In genomic region chr4:88275571-88276041, GRCm38 (mm10) we compare ENCODE assay signal across 9 mouse cellular contexts.
DNase-seq lines count a peak whose midpoint lies in the region; ATAC-seq and TF ChIP-seq lines count a peak whose summit lies in the region.
"Had no signal": no experiment of that assay in that cellular context is flagged by ENCODE, and none has a peak within 500 bp of the region (broad histone marks: within the 10 kb centered on the region; RNA-seq: fewer than 3 reads in every experiment).

No protein-coding gene starts in this region.

- H3K9ac ChIP-seq in heart, embryonic 12.5 days, result 0 out of 2 replicates have a peak overlapping the region, but pooled peaks have one; percentile 30
- 0 out of 2 replicates have a peak overlapping the region, but pooled peaks have one; percentile 5 for H3K9ac ChIP-seq in lung, embryonic 16.5 days (ENCODE audit: low read length)
- no peak overlapping the region for H3K9ac ChIP-seq in stomach, postnatal 0 days (ENCODE audit: low read length)

- H3K27ac ChIP-seq in heart, embryonic 12.5 days (ENCODE audit: poor library complexity, severe bottlenecking), result peak overlapping the region; percentile 38; the same call in 1 of the 2 replicates
- peak overlapping the region; percentile 92 for H3K27ac ChIP-seq in lung, embryonic 16.5 days (ENCODE audit: low read length)
- H3K27ac ChIP-seq in stomach, postnatal 0 days (replicated peaks), result peak overlapping the region; percentile 81
- H3K27ac ChIP-seq in cerebellum, adult 2 months (ENCODE audit: insufficient read depth, low read length), result no peak overlapping the region
- H3K27ac ChIP-seq: macrophage had no signal

- peak overlapping the region; percentile 33; the same call in 1 of the 2 replicates for H3K4me2 ChIP-seq in heart, embryonic 12.5 days
- peak overlapping the region; percentile 39 for H3K4me2 ChIP-seq in lung, embryonic 16.5 days (ENCODE audit: low read depth, low read length)
- no peak overlapping the region; the same call in 1 of the 2 replicates for H3K4me2 ChIP-seq in stomach, postnatal 0 days (replicated peaks; ENCODE audit: low read depth)

- H3K27me3 ChIP-seq in heart, embryonic 12.5 days (replicated peaks), result no peaks in the 10 kb centered on the region
- H3K27me3 ChIP-seq in lung, embryonic 16.5 days (ENCODE audit: control insufficient read depth, insufficient read depth, low read depth, low read length), result no peaks in the 10 kb centered on the region
- no peaks in the 10 kb centered on the region for H3K27me3 ChIP-seq in stomach, postnatal 0 days (ENCODE audit: control insufficient read depth, insufficient read depth, low read length)
- H3K27me3 ChIP-seq in cerebellum, adult 2 months (ENCODE audit: control insufficient read depth, insufficient read depth, low read length), result no peaks in the 10 kb centered on the region

- H3K4me3 ChIP-seq in heart, embryonic 12.5 days, result no peak overlapping the region
- no peak overlapping the region for H3K4me3 ChIP-seq in lung, embryonic 16.5 days (ENCODE audit: low read length)
- H3K4me3 ChIP-seq in lung, adult 2 months (replicated peaks; ENCODE audit: extremely low read depth, low read depth, low read length), result no peak overlapping the region
- H3K4me3 ChIP-seq in stomach, postnatal 0 days (ENCODE audit: low read depth, low read length), result no peak overlapping the region
- H3K4me3 ChIP-seq in cerebellum, adult 2 months (replicated peaks; ENCODE audit: insufficient read depth, low read depth, low read length), result no peak overlapping the region

- no peak for TF ChIP-seq CTCF in lung, adult 2 months (IDR thresholded peaks at IDR 0.05; ENCODE audit: insufficient read depth, low read length)
- no peak for TF ChIP-seq CTCF in stomach, postnatal 0 days (IDR thresholded peaks at IDR 0.05; ENCODE audit: low read depth)
- TF ChIP-seq CTCF in cerebellum, adult 2 months (IDR thresholded peaks at IDR 0.05; ENCODE audit: borderline replicate concordance, insufficient read depth, low read depth, low read length), result no peak

- no peaks in the 10 kb centered on the region for H3K9me3 ChIP-seq in heart, embryonic 12.5 days (replicated peaks)
- no peaks in the 10 kb centered on the region for H3K9me3 ChIP-seq in lung, embryonic 16.5 days (ENCODE audit: control insufficient read depth, low read length)
- no peaks in the 10 kb centered on the region for H3K9me3 ChIP-seq in stomach, postnatal 0 days (ENCODE audit: control insufficient read depth, low read length)

- no peak for TF ChIP-seq EP300 in stomach, postnatal 0 days (optimal IDR thresholded peaks at IDR 0.05)

- DNase-seq in heart, adult 11 months, result no peak
- DNase-seq in lung, adult 2 months, result no peak
- DNase-seq in stomach, postnatal 0 days (ENCODE audit: low spot score), result no peak
- DNase-seq in left cerebral cortex, adult 18-20 months (ENCODE audit: low spot score in 2 of 2), result no peak
- DNase-seq in cerebellum, adult 2 months, result no peak

- WGBS in heart, embryonic 12.5 days, result 55% methylated on average over 6 of the region's 6 CpGs
- WGBS in lung, embryonic 16.5 days, result 22% methylated on average over 6 of the region's 6 CpGs
- WGBS in lung, adult 2 months, result 12% methylated on average over 6 of the region's 6 CpGs
- WGBS in stomach, postnatal 0 days, result 8% methylated on average over 6 of the region's 6 CpGs
- 70% methylated on average over 6 of the region's 6 CpGs for WGBS in cerebellum, adult 2 months

- 0 out of 2 replicates have a peak, but pooled peaks have one; percentile 33 for ATAC-seq in heart, embryonic 12.5 days (ENCODE audit: insufficient number of reproducible peaks, low FRiP score)
- peak; percentile 89 for ATAC-seq in lung, embryonic 16.5 days (ENCODE audit: low read depth)
- peak; percentile 96 for ATAC-seq in granulocyte monocyte progenitor cell, adult 5-6 weeks (replicated peaks; ENCODE audit: poor library complexity, severe bottlenecking)
- no peak for ATAC-seq in stomach, postnatal 0 days (ENCODE audit: low FRiP score, low TSS enrichment)

- H3K4me1 ChIP-seq in heart, embryonic 12.5 days (replicated peaks), result peaks cover 12% of the 10 kb centered on the region; the same call in 1 of the 2 replicates
- peaks cover 11% of the 10 kb centered on the region for H3K4me1 ChIP-seq in lung, embryonic 16.5 days (replicated peaks; ENCODE audit: control insufficient read depth, insufficient read depth, low read length)
- H3K4me1 ChIP-seq in lung, adult 2 months (ENCODE audit: control insufficient read depth, insufficient read depth, low read length), result peaks cover 7% of the 10 kb centered on the region
- H3K4me1 ChIP-seq in stomach, postnatal 0 days (replicated peaks; ENCODE audit: control insufficient read depth, insufficient read depth), result no peaks in the 10 kb centered on the region
- peaks cover 2% of the 10 kb centered on the region; the same call in 1 of the 2 replicates for H3K4me1 ChIP-seq in cerebellum, adult 2 months (ENCODE audit: control insufficient read depth, insufficient read depth, low read length)

- TF ChIP-seq POLR2A in lung, adult 2 months (IDR thresholded peaks at IDR 0.05; ENCODE audit: borderline replicate concordance, extremely low read depth, low read depth, low read length), result no peak
- no peak for TF ChIP-seq POLR2A in cerebellum, adult 2 months (IDR thresholded peaks at IDR 0.05; ENCODE audit: borderline replicate concordance, insufficient read depth, low read length)

- no peaks in the 10 kb centered on the region for H3K36me3 ChIP-seq in heart, embryonic 12.5 days
- H3K36me3 ChIP-seq in lung, embryonic 16.5 days (ENCODE audit: control insufficient read depth, insufficient read depth, low read length), result no peaks in the 10 kb centered on the region
- no peaks in the 10 kb centered on the region for H3K36me3 ChIP-seq in stomach, postnatal 0 days (ENCODE audit: control insufficient read depth, insufficient read depth, low read length)
